Mouse (Mus musculus): ENCODE measurements around the gene Zfp59. TPM values are rescaled to one million over a fixed set of nuclear protein-coding genes. Genes with fewer than 3 reads are reported as not detected.
A peak's percentile ranks its signal among the peaks of the same experiment; 100 is the strongest.
"Not testable (repeated sequence)": the region's sequence is repeated elsewhere in the genome, so short reads cannot be mapped to it uniquely, and the experiment has no call there.

Gene Zfp59
- polyA plus RNA-seq (2014; fragmentation: Nextera tagmentation; extraction: Ambion mirVana), result 5.5 and 6.5 TPM in 2 replicates

DNA sequence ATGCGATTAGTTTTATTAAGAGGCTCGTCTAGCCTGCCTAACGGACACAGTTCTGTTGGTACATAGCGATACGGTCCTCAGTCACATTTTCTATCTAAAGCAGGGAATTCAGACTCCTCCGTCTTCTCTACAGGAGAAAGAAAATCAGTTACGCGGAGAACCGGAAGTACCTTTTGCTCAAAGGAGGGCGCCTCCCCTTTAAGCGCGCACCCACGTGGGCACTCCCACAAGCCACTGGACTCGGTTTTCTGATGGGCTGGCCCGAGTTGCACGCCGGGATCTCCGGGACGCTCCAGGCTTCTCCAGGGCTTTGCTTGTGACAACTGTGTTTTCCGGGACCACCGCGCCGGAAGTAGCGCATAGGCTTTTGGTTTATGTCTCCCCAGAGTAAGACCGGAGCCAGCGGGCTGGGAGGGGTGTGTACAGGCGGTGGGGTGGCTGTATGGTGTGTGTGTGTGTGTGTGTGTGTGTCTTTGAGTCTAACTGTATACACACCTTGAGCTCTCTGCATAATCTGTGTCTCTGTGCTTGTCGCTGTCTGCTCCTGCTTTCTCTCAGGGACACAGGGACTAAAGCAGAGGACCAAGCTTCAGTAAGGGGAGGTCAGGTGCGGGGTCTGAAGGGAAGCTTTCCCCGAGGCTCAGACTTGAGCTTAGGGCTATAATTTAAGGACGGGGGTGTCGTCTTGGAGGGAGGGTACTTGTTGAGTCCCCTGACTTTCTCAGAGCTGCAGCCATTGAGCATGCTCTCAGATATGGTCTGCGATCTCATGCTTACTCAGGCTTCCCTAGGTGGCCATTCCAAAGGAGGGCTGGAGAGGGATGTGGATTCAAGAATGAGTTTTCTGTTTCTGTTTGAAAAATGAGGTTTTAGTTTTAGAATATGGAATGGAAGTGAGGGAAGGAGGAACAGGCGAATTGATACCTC lies at the start of gene Zfp59:
Zfp59 (plus strand) TSS at position 285 of the 927 bp plus-strand sequence.
- Histone ChIP-seq H3K27ac (ENCODE audit: low read depth, low read length) (peak within 1 kb of the TSS; percentile 75), H3K36me3 (ENCODE audit: control insufficient read depth, insufficient read depth, low read length) (no peaks in the 10 kb centered on the region), H3K9ac (ENCODE audit: low read depth, low read length) (peak within 1 kb of the TSS; percentile 78), H3K4me3 (ENCODE audit: low read depth, low read length) (peak within 1 kb of the TSS; percentile 59), H3K9me3 (replicated peaks; ENCODE audit: control insufficient read depth, low read length) (no peaks in the 10 kb centered on the region), H3K4me2 (peak within 1 kb of the TSS; percentile 75), H3K4me1 (ENCODE audit: control insufficient read depth, insufficient read depth, low read length) (no peaks in the 10 kb centered on the region; the same call in 1 of the 2 replicates), H3K27me3 (ENCODE audit: control insufficient read depth, insufficient read depth, low read length) (no peaks in the 10 kb centered on the region)
- peak; percentile 94 for ATAC-seq (replicated peaks; ENCODE audit: insufficient number of reproducible peaks, low FRiP score, low TSS enrichment)
- 4% methylated on average over 34 of the region's 34 CpGs for WGBS (ENCODE audit: insufficient replicate concordance)

- Histone ChIP-seq H3K36me3 (ENCODE audit: control insufficient read depth, insufficient read depth, low read length) (no peaks in the 10 kb centered on the region), H3K4me3 (ENCODE audit: low read depth, low read length) (no peak overlapping the region), H3K27me3 (ENCODE audit: control insufficient read depth, insufficient read depth, low read length) (no peaks in the 10 kb centered on the region), H3K9ac (ENCODE audit: low read depth, low read length) (no peak overlapping the region), H3K9me3 (replicated peaks; ENCODE audit: control insufficient read depth, low read length) (peaks cover 9% of the 10 kb centered on the region; the same call in 1 of the 2 replicates), H3K27ac (ENCODE audit: low read depth, low read length) (no peak overlapping the region), H3K4me2 (no peak overlapping the region), H3K4me1 (ENCODE audit: control insufficient read depth, insufficient read depth, low read length) (no peaks in the 10 kb centered on the region)
- 79% methylated on average over 5 of the region's 5 CpGs for WGBS (ENCODE audit: insufficient replicate concordance)
- no peak for ATAC-seq (replicated peaks; ENCODE audit: insufficient number of reproducible peaks, low FRiP score, low TSS enrichment)
These were observed 49.1 kb upstream of the Zfp59 start for GRCm38 (mm10) chr7:27789306-27789705.

- H3K9ac ChIP-seq (ENCODE audit: low read depth, low read length); H3K27ac ChIP-seq (ENCODE audit: low read depth, low read length); ATAC-seq (replicated peaks; ENCODE audit: insufficient number of reproducible peaks, low FRiP score, low TSS enrichment); H3K9me3 ChIP-seq (replicated peaks; ENCODE audit: control insufficient read depth, low read length); H3K27me3 ChIP-seq (ENCODE audit: control insufficient read depth, insufficient read depth, low read length); H3K4me3 ChIP-seq (ENCODE audit: low read depth, low read length); H3K36me3 ChIP-seq (ENCODE audit: control insufficient read depth, insufficient read depth, low read length); H3K4me1 ChIP-seq (ENCODE audit: control insufficient read depth, insufficient read depth, low read length); H3K4me2 ChIP-seq: not testable (repeated sequence)
- 43% methylated on average over 3 of the region's 3 CpGs for WGBS (ENCODE audit: insufficient replicate concordance)
These were observed 44.5 kb upstream of the Zfp59 start for GRCm38 (mm10) chr7:27793865-27794264.

DNA sequence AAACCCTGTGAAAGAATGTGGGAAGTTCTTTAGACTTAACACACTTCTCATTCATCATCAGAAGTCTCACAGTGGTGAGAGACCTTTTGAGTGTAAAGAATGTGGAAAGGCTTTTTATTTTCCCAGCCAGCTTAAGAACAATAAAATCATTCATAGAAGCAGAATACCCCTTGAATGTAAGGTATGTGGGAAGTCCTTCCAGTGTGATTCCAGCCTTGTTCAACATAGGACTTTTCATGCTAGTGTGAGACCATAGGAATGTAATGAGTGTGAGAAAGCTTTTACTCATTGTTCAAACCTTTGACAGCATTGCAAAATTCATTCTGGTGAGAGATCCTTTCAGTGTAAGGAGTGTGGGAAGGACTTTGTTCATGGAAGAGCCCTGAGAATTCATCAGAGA lies 43.8 kb upstream of the Zfp59 start:
- no peak for ATAC-seq (replicated peaks; ENCODE audit: insufficient number of reproducible peaks, low FRiP score, low TSS enrichment)
- H3K4me3 ChIP-seq (ENCODE audit: low read depth, low read length), result no peak overlapping the region

GRCm38 (mm10) chr7:27797906-27798811 lies 40.2 kb upstream of the Zfp59 start:
- Histone ChIP-seq H3K9me3 (replicated peaks; ENCODE audit: control insufficient read depth, low read length) (no peaks in the 10 kb centered on the region), H3K36me3 (ENCODE audit: control insufficient read depth, insufficient read depth, low read length) (no peaks in the 10 kb centered on the region), H3K27me3 (ENCODE audit: control insufficient read depth, insufficient read depth, low read length) (no peaks in the 10 kb centered on the region), H3K4me2 (peak overlapping the region; percentile 47), H3K27ac (ENCODE audit: low read depth, low read length) (0 out of 2 replicates have a peak overlapping the region, but pooled peaks have one; percentile 15), H3K4me1 (ENCODE audit: control insufficient read depth, insufficient read depth, low read length) (no peaks in the 10 kb centered on the region), H3K9ac (ENCODE audit: low read depth, low read length) (no peak overlapping the region), H3K4me3 (ENCODE audit: low read depth, low read length) (no peak overlapping the region)
- 30% methylated on average over 8 of the region's 8 CpGs for WGBS (ENCODE audit: insufficient replicate concordance)
- ATAC-seq (replicated peaks; ENCODE audit: insufficient number of reproducible peaks, low FRiP score, low TSS enrichment), result peak; percentile 39; the same call in 1 of the 2 replicates

More for the DNA sequence above, 43.8 kb upstream of the Zfp59 start:
- no peak overlapping the region for H3K4me2 ChIP-seq
- H3K27ac ChIP-seq (ENCODE audit: low read depth, low read length), result no peak overlapping the region
- H3K36me3 ChIP-seq (ENCODE audit: control insufficient read depth, insufficient read depth, low read length), result no peaks in the 10 kb centered on the region
- no peaks in the 10 kb centered on the region for H3K4me1 ChIP-seq (ENCODE audit: control insufficient read depth, insufficient read depth, low read length)
- no peak overlapping the region for H3K9ac ChIP-seq (ENCODE audit: low read depth, low read length)
- H3K27me3 ChIP-seq (ENCODE audit: control insufficient read depth, insufficient read depth, low read length), result no peaks in the 10 kb centered on the region
- no peaks in the 10 kb centered on the region for H3K9me3 ChIP-seq (replicated peaks; ENCODE audit: control insufficient read depth, low read length)

DNA sequence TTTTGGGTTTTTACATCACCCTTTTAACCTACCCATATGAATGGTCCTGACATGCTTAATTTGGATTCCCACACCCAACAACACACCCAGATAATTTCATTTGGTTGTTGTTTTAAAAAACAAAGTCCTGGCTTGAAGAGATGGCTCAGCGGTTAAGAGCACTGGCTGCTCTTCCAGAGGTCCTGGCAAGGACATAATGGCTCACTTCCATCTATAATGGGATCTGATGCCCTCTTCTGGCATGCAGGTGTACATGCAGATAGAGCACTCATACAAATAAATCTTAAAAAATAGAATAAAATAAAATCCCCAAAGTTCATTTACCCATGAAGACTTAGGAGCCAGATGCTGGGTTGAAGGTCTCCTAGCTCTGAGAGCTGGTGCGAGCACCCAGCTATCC lies 37.3 kb upstream of the Zfp59 start:
- 52% methylated on average over 2 of the region's 2 CpGs for WGBS (ENCODE audit: insufficient replicate concordance)

DNA sequence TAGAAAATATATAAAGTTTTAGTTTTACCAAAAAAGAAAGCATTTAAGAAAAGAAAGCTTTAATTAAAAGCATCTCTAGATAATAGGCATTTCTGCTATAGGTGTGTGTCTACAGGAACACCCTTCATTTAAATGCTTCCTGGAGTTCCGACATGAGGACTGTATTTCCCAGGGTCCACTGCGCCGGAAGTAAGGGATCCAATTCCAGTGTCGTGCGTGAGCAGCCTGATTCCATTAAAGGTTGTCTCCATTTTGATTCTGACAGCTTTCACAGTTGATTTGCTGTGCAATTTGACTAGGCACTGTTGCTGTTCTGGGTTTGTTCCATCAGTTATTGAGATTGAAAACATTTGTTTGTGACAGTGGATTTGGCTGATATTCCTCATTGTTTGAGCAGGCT lies 35.4 kb upstream of the Zfp59 start:
- H3K27me3 ChIP-seq (ENCODE audit: control insufficient read depth, insufficient read depth, low read length), result no peaks in the 10 kb centered on the region
- no peak overlapping the region for H3K4me3 ChIP-seq (ENCODE audit: low read depth, low read length)

More for the DNA sequence above, 37.3 kb upstream of the Zfp59 start:
- Histone ChIP-seq H3K9ac (ENCODE audit: low read depth, low read length) (no peak overlapping the region), H3K4me2 (no peak overlapping the region), H3K27ac (ENCODE audit: low read depth, low read length) (no peak overlapping the region), H3K9me3 (replicated peaks; ENCODE audit: control insufficient read depth, low read length) (no peaks in the 10 kb centered on the region), H3K36me3 (ENCODE audit: control insufficient read depth, insufficient read depth, low read length) (no peaks in the 10 kb centered on the region), H3K27me3 (ENCODE audit: control insufficient read depth, insufficient read depth, low read length) (no peaks in the 10 kb centered on the region), H3K4me3 (ENCODE audit: low read depth, low read length) (no peak overlapping the region), H3K4me1 (ENCODE audit: control insufficient read depth, insufficient read depth, low read length) (no peaks in the 10 kb centered on the region)
- ATAC-seq (replicated peaks; ENCODE audit: insufficient number of reproducible peaks, low FRiP score, low TSS enrichment), result no peak

GRCm38 (mm10) chr7:27804297-27805030 lies 33.9 kb upstream of the Zfp59 start:
- Histone ChIP-seq H3K9ac (ENCODE audit: low read depth, low read length) (peak overlapping the region; percentile 87), H3K4me3 (ENCODE audit: low read depth, low read length) (peak overlapping the region; percentile 82), H3K36me3 (ENCODE audit: control insufficient read depth, insufficient read depth, low read length) (peaks cover 4% of the 10 kb centered on the region; the same call in 1 of the 2 replicates), H3K4me1 (ENCODE audit: control insufficient read depth, insufficient read depth, low read length) (no peaks in the 10 kb centered on the region), H3K27me3 (ENCODE audit: control insufficient read depth, insufficient read depth, low read length) (no peaks in the 10 kb centered on the region), H3K4me2 (peak overlapping the region; percentile 85), H3K9me3 (replicated peaks; ENCODE audit: control insufficient read depth, low read length) (no peaks in the 10 kb centered on the region), H3K27ac (ENCODE audit: low read depth, low read length) (peak overlapping the region; percentile 42)
- under 1% methylated on average over 25 of the region's 25 CpGs for WGBS (ENCODE audit: insufficient replicate concordance)
- peak; percentile 87 for ATAC-seq (replicated peaks; ENCODE audit: insufficient number of reproducible peaks, low FRiP score, low TSS enrichment)

More for the DNA sequence above, 35.4 kb upstream of the Zfp59 start:
- no peak overlapping the region for H3K27ac ChIP-seq (ENCODE audit: low read depth, low read length)
- no peaks in the 10 kb centered on the region for H3K9me3 ChIP-seq (replicated peaks; ENCODE audit: control insufficient read depth, low read length)
- H3K36me3 ChIP-seq (ENCODE audit: control insufficient read depth, insufficient read depth, low read length), result no peaks in the 10 kb centered on the region
- H3K4me2 ChIP-seq, result no peak overlapping the region
- no peaks in the 10 kb centered on the region for H3K4me1 ChIP-seq (ENCODE audit: control insufficient read depth, insufficient read depth, low read length)
- ATAC-seq (replicated peaks; ENCODE audit: insufficient number of reproducible peaks, low FRiP score, low TSS enrichment), result no peak
- H3K9ac ChIP-seq (ENCODE audit: low read depth, low read length), result no peak overlapping the region
- WGBS (ENCODE audit: insufficient replicate concordance), result 75% methylated on average over 5 of the region's 5 CpGs
